Comparison of ENCODE assay signal across 35 mouse cellular contexts in the genomic region with DNA sequence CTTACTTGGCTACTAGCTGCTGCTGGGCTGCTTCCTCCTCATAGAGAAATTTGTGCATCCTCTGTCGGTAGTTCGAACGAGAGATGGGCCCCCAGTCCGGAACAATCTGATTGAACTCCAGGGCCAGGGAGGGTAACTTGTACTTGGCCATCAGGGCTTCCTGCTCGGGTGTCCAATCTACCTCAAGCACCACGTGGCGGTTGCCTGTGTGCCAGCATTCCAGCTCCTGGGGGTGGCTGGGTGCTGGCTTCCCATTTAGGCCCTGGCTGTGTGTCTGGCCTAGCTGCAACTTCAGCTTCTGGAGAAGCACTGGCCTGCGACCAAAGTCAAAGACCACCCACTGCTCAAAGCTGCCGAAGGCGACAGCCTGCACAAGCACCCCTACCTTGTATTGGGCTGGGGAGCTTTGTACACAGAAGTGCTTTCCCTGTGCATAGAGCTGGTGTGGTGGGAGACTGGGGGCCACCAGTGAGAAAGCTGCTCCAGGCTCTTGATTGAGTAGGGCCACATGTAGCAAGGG. TPM values are rescaled to one million over a fixed set of nuclear protein-coding genes. Genes with fewer than 3 reads are reported as not detected.
DNase-seq lines count a peak whose midpoint lies in the region; ATAC-seq lines count a peak whose summit lies in the region.
"Had no signal": no experiment of that assay in that cellular context is flagged by ENCODE, and none has a peak within 500 bp of the region (broad histone marks: within the 10 kb centered on the region; RNA-seq: fewer than 3 reads in every experiment).

No protein-coding gene starts in this region.

- DNase-seq in cerebellum, postnatal 10 days = peak; percentile 86 to 90
- DNase-seq in heart, postnatal 14 days = peak; percentile 13 to 35
- no peak for DNase-seq in heart, postnatal 25 days (ENCODE audit: low spot score)
- DNase-seq in left cerebral cortex, postnatal 4 days = peak; percentile 81
- DNase-seq in left cerebral cortex, adult 8-10 months (ENCODE audit: low spot score in 2 of 2) = no peak
- DNase-seq in urinary bladder, adult 2 months (ENCODE audit: low spot score) = peak; percentile 18
- DNase-seq in urinary bladder, postnatal 36 days (ENCODE audit: low spot score in 2 of 2) = no peak
- DNase-seq: adrenal gland, adult 8-10 months; cerebellum, adult 9-10 months; gastrocnemius, postnatal 25 days; kidney, adult 9 months; retina, postnatal 1 day; right cerebral cortex, postnatal 25 days; thymus, postnatal 4 days had no signal

- intact Hi-C loops in heart, postnatal 14 days (cut with DNase I) = loop anchor here (5.0 kb wide), 1 partner anchor 51 kb away; the partner anchor contains the start of gene Ppdpf
- intact Hi-C loops in heart, postnatal 25 days (cut with DNase I) = loop anchor here (5.0 kb wide), 1 partner anchor 51 kb away; the partner anchor contains the start of gene Ppdpf
- intact Hi-C loops in left cerebral cortex, postnatal 4 days (cut with DNase I) = no loop called here

- ATAC-seq in cerebellum, adult (ENCODE audit: insufficient number of reproducible peaks, low FRiP score, low TSS enrichment) = no peak
- ATAC-seq: forebrain, embryonic 15.5 days; midbrain, embryonic 15.5 days had no signal

RNA-seq across cellular contexts. Expression of gene Helz2, which starts 3.7 kb away (rescaled TPM):
- 10 to 100 TPM; 12.8 to 12.9 TPM for total RNA-seq in heart, postnatal 14 days (2021)
- total RNA-seq in heart, postnatal 25 days (2021) = 1 to 10 TPM; 8.4 to 9.5 TPM
- total RNA-seq in left cerebral cortex, postnatal 4 days (2021) = 1 to 10 TPM; 1.4 to 1.5 TPM
- 1 to 10 TPM; 2.3 to 3.5 (median 2.5) TPM for total RNA-seq in left cerebral cortex, adult 8-10 months (2022)
- 10.9 and 11.4 TPM in 2 replicates for polyA plus RNA-seq in urinary bladder, adult 2 months (2012; rRNA removed)

RNA-seq across cellular contexts. Expression of gene Fndc11, which starts 18.3 kb away (rescaled TPM):
- under 1 TPM in 1 of 2 experiments, not detected in 1; 0.20 TPM for total RNA-seq in heart, postnatal 14 days (2021)
- not detected for total RNA-seq in heart, postnatal 25 days (2021)
- total RNA-seq in left cerebral cortex, postnatal 4 days (2021) = not detected
- not detected for total RNA-seq in left cerebral cortex, adult 8-10 months (2022)
- 0.23 and 0.27 TPM in 2 replicates for polyA plus RNA-seq in urinary bladder, adult 2 months (2012; rRNA removed)
- total RNA-seq: common myeloid progenitor, adult 5-6 weeks; G1E; gastrocnemius, adult 18-20 months; gastrocnemius, postnatal 25 days; heart, adult 2 months; hematopoietic stem cell, adult 5-6 weeks; layer of hippocampus, adult 2 months; layer of hippocampus, postnatal 14 days; left cerebral cortex, adult 2 months; left cerebral cortex, postnatal 36 days; megakaryocyte progenitor cell, adult 5-6 weeks had no signal
- polyA plus RNA-seq: C2C12; embryonic facial prominence, embryonic 13.5 days; forebrain, embryonic 15.5 days; G1E; intestine, embryonic 14.5 days had no signal

RNA-seq across cellular contexts. Expression of gene Srms, which starts 25.2 kb away (rescaled TPM):
- under 1 TPM; 0.17 to 0.61 TPM for total RNA-seq in heart, postnatal 14 days (2021)
- total RNA-seq in heart, postnatal 25 days (2021) = under 1 TPM; 0.25 to 0.42 TPM
- under 1 TPM in 1 of 2 experiments, not detected in 1; 0.18 TPM for total RNA-seq in left cerebral cortex, postnatal 4 days (2021)
- under 1 TPM in 3 of 4 experiments, not detected in 1; 0.16 to 0.40 (median 0.33) TPM for total RNA-seq in left cerebral cortex, adult 8-10 months (2022)
- 0.49 and 0.51 TPM in 2 replicates for polyA plus RNA-seq in urinary bladder, adult 2 months (2012; rRNA removed)
- total RNA-seq: common myeloid progenitor, adult 5-6 weeks; hematopoietic stem cell, adult 5-6 weeks; megakaryocyte progenitor cell, adult 5-6 weeks had no signal
- polyA plus RNA-seq: C2C12; embryonic facial prominence, embryonic 13.5 days; G1E had no signal

RNA-seq across cellular contexts. Expression of gene Ptk6, which starts 35.6 kb away (rescaled TPM):
- not detected for total RNA-seq in heart, postnatal 14 days (2021)
- total RNA-seq in heart, postnatal 25 days (2021) = not detected
- not detected for total RNA-seq in left cerebral cortex, postnatal 4 days (2021)
- total RNA-seq in left cerebral cortex, adult 8-10 months (2022) = not detected
- polyA plus RNA-seq in urinary bladder, adult 2 months (2012; rRNA removed) = 0.04 and 0.07 TPM in 2 replicates
- total RNA-seq: adrenal gland, postnatal 4 days; common myeloid progenitor, adult 5-6 weeks; gastrocnemius, adult 18-20 months; gastrocnemius, postnatal 25 days; hematopoietic stem cell, adult 5-6 weeks; layer of hippocampus, postnatal 14 days; left cerebral cortex, postnatal 36 days; megakaryocyte progenitor cell, adult 5-6 weeks had no signal
- polyA plus RNA-seq: C2C12; embryonic facial prominence, embryonic 13.5 days; forebrain, embryonic 10.5 days; forebrain, embryonic 15.5 days; G1E; heart, adult 2 months; hindbrain, embryonic 15.5 days; intestine, embryonic 14.5 days; midbrain, embryonic 10.5 days; midbrain, embryonic 15.5 days; neural tube, embryonic 15.5 days had no signal

RNA-seq across cellular contexts. Expression of gene Gmeb2, which starts 49.7 kb away (rescaled TPM):
- 10 to 100 TPM; 11.5 to 13.3 TPM for total RNA-seq in heart, postnatal 14 days (2021)
- 10 to 100 TPM in 1 of 2 experiments, 1 to 10 TPM in 1; 8.5 to 10.5 TPM for total RNA-seq in heart, postnatal 25 days (2021)
- 10 to 100 TPM; 18.8 to 23.2 TPM for total RNA-seq in left cerebral cortex, postnatal 4 days (2021)
- total RNA-seq in left cerebral cortex, adult 8-10 months (2022) = 10 to 100 TPM; 20.0 to 24.2 (median 21.6) TPM
- 18.1 and 21.0 TPM in 2 replicates for polyA plus RNA-seq in urinary bladder, adult 2 months (2012; rRNA removed)

Comparison
In these comparisons a context has a peak if more than half of its experiments do, and no peak if none do; other contexts are left out.
1. DNase-seq: peak in cerebellum, postnatal 10 days (2 of 2), heart, postnatal 14 days (2 of 2), left cerebral cortex, postnatal 4 days (single experiment) and urinary bladder, adult 2 months (single experiment); none in heart, postnatal 25 days (single experiment), left cerebral cortex, adult 8-10 months (0 of 2) and urinary bladder, postnatal 36 days (0 of 2).